Mouse (Mus musculus) stomach, postnatal 0 days (tissue): ENCODE results near the gene Gm13090. TPM values are rescaled to one million over a fixed set of nuclear protein-coding genes. Genes with fewer than 3 reads are reported as not detected.

Experiments
- ATAC-seq: fragments of 200-750 bp; cut with Nextera tagmentation; 2 replicates; pipeline ENCODE4 v1.8.0; 2017; ENCODE audit not compliant: low FRiP score, low TSS enrichment
- DNase-seq: peaks from one replicate; pipeline ENCODE4 v3.0.0-alpha.2; 2016; ENCODE audit warnings: low spot score
- H3K27ac ChIP-seq: fragments of 300-500 bp; sonication (generic); replicated peaks from 2 replicates; pipeline ENCODE4 v1.5.1; 2014; ENCODE audit warnings: mild to moderate bottlenecking, control low read depth
- H3K27me3 ChIP-seq: fragments of 300-500 bp; sonication (generic); 2 replicates; pipeline ENCODE4 v1.6.1; 2014; ENCODE audit warnings: low read length; ENCODE audit not compliant: control insufficient read depth, insufficient read depth
- H3K36me3 ChIP-seq: fragments of 300-500 bp; sonication (generic); 2 replicates; pipeline ENCODE4 v1.6.1; 2014; ENCODE audit warnings: low read length, mixed read lengths; ENCODE audit not compliant: control insufficient read depth, insufficient read depth
- H3K4me1 ChIP-seq: fragments of 300-500 bp; sonication (generic); replicated peaks from 2 replicates; pipeline ENCODE4 v1.6.1; 2014; ENCODE audit warnings: antibody characterized with exemption; ENCODE audit not compliant: control insufficient read depth, insufficient read depth
- H3K4me2 ChIP-seq: fragments of 300-500 bp; sonication (generic); replicated peaks from 2 replicates; pipeline ENCODE4 v1.6.1; 2014; ENCODE audit warnings: low read depth, mild to moderate bottlenecking, control low read depth, moderate library complexity
- H3K4me3 ChIP-seq: fragments of 300-500 bp; sonication (generic); 2 replicates; pipeline ENCODE4 v1.5.1; 2014; ENCODE audit warnings: low read depth, low read length, control low read depth
- H3K9ac ChIP-seq: fragments of 300-500 bp; sonication (generic); 2 replicates; pipeline ENCODE4 v1.6.1; 2014; ENCODE audit warnings: mild to moderate bottlenecking, low read length, control low read depth, mixed read lengths
- H3K9me3 ChIP-seq: fragments of 300-500 bp; sonication (generic); 2 replicates; pipeline ENCODE4 v1.6.1; 2016; ENCODE audit warnings: low read length; ENCODE audit not compliant: control insufficient read depth
- CTCF ChIP-seq: IDR thresholded peaks from 2 replicates; pipeline ENCODE4 v1.5.1; 2016; ENCODE audit warnings: antibody characterized with exemption, low read depth, mild to moderate bottlenecking, moderate library complexity
- EP300 ChIP-seq: optimal IDR thresholded peaks from 2 replicates; pipeline ENCODE3; 2016; ENCODE audit warnings: antibody characterized with exemption
- WGBS: fragments of 180-500 bp; shearing (Covaris S2); extraction: QIAGEN DNeasy Blood & Tissue Kit; methylation state at CpG from one replicate; pipeline ENCODE4 v1.1.7; 2014; 5-methylcytosine and 5-hydroxymethylcytosine counted together
- polyA plus RNA-seq: library from polyadenylated mRNA; unstranded; fragments of >200 nt; fragmentation: Nextera tagmentation; extraction: Ambion mirVana; gene quantifications from 2 replicates; pipeline ENCODE4 v1.2.1, GENCODE M21; 2015

Gm13090 gene
- polyA plus RNA-seq, 1 experiment from 2014 or later, result not detected

DNA sequence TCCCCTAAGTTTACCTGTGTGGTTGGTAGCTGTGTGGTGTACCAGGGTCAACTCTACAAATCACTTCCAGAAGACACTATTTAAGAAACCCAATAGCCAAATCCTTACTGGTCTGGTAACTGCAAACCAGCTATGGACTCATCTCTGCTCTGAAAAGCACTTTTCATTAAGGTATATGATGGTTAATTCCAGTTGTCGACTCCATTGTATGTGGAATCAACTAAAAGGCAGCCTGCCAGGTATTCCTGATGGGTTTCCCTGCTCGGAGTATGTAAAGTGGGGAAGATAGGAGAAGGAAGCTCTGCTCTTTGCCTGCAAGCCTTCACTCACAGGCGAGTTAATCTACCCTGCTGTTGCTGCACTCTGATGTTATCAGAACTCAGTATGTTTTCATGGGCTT is 42.8 kb upstream of the Gm13090 start:
- no peak overlapping the region for H3K4me3 ChIP-seq
- H3K27ac ChIP-seq, result no peak overlapping the region
- TF ChIP-seq CTCF (no peak), EP300 (no peak)
- 0 out of 2 replicates have a peak, but pooled peaks cover 7% of the 10 kb centered on the region for H3K36me3 ChIP-seq
- ATAC-seq, result no peak
- H3K9me3 ChIP-seq, result no peaks in the 10 kb centered on the region
- no peak overlapping the region for H3K4me2 ChIP-seq
- no peak overlapping the region for H3K9ac ChIP-seq
- no peak for DNase-seq
- H3K4me1 ChIP-seq, result no peaks in the 10 kb centered on the region; the same call in 1 of the 2 replicates
- 86% methylated on average over 3 of the region's 3 CpGs for WGBS
- H3K27me3 ChIP-seq, result no peaks in the 10 kb centered on the region

DNA sequence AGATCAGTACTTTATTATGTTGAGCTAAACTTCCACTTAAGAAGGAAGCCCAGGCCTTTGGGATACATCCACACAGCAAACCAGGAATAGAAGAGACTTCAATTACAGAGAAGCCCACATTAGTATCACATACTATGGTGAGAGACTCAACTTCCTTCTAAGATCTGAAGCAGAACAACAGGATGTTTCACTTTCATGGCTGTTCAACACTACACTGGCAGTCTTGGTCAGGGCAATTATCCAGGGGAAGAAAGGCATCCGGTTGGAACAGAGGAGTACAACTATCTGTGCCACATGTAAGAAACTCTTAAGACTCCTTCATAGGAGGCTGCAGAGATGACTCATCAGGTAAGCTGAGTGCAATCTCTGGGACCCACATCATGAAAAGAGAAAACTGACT is 38.2 kb upstream of the Gm13090 start:
- Histone ChIP-seq H3K4me3 (no peak overlapping the region), H3K9ac (no peak overlapping the region), H3K36me3 (0 out of 2 replicates have a peak, but pooled peaks cover 8% of the 10 kb centered on the region), H3K4me2 (no peak overlapping the region), H3K9me3 (no peaks in the 10 kb centered on the region), H3K27me3 (no peaks in the 10 kb centered on the region), H3K4me1 (no peaks in the 10 kb centered on the region), H3K27ac (no peak overlapping the region)
- WGBS, result 79% methylated on average over 1 of the region's 1 CpGs
- DNase-seq (no peak), ATAC-seq (no peak)
- TF ChIP-seq CTCF, result no peak
- no peak for TF ChIP-seq EP300

DNA sequence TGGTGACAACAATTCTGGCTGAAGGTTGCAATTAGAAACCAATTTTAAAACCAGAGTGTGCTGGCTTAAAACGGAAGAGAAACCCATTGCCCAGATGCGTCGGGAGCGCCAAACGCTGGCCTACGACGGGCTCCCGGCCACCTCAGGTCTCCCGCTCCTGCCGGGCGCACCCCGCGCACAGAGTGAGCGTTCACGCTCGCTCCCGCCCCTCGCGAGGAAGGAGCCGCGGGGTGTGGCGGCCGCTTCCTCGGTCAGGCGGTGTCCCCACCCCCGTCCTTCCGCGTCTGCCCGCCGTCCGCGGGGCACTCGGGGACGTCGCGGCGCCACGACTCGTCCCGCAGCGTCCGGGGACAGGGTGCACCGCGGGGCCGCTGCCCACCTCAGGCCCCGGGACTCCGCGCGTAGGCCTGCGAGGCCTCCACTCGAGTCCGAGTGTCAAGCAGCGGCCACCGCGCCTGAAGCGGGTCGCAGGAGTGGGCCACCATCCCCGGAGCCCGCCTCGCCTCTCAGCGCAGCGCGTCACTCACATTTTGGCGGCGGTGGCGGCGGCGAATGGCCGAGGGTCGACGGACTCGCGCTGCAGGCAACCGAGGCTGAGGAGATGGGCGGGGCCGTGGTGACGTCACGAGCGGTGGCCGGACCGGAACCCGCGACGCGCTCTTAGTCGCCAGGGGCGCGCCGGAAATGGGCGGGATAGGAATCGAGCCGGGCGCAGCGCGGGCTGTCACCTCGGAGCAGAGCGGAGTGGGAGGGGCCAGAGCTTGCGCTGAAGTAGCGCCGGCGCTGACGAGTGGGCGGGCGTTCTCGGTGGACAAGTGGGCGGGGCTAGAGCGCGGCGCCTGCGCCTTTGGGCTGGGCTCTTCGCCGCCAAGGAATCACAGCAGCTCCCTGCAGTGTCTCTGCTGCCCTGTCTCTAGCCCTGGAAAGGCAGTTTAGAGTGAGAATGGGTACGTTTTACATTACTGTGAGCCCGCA is 31.7 kb upstream of the Gm13090 start, which contains the start of gene Vamp3:
Vamp3 (minus strand) TSS at position 617 of the 975 bp plus-strand sequence.
- WGBS, result under 1% methylated on average over 112 of the region's 114 CpGs
- Histone ChIP-seq H3K27ac (peak within 1 kb of the TSS; percentile 99), H3K36me3 (no peaks in the 10 kb centered on the region), H3K4me2 (peak within 1 kb of the TSS; percentile 63), H3K9me3 (no peaks in the 10 kb centered on the region), H3K4me1 (no peaks in the 10 kb centered on the region), H3K9ac (peak within 1 kb of the TSS; percentile 94), H3K4me3 (peak within 1 kb of the TSS; percentile 96), H3K27me3 (no peaks in the 10 kb centered on the region)
- peak; percentile 99 for ATAC-seq
- peak; percentile 100 for DNase-seq
- TF ChIP-seq EP300 (no peak), CTCF (peak; percentile 10; the same call in 1 of the 2 replicates)

DNA sequence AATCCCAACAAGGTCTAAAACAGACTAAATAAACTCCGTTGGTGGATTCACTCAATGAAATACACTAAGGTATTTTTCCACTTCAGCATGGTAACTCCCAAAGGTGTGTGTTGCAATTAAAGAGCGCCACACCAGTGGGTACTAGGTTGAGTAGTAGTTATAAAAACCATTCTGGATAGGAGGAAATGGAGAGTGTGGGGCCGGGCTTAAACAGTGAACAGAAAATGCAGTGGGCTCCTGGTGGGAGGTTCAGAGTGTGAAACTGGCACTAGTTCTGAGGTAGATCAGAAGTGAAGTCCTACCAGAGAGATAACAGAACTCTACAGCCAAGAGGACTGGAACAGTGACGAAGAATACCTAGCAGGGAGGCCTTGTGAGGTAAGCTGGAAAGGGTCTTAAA is 30.7 kb upstream of the Gm13090 start:
- H3K9me3 ChIP-seq, result no peaks in the 10 kb centered on the region
- no peak overlapping the region for H3K9ac ChIP-seq
- H3K4me1 ChIP-seq, result no peaks in the 10 kb centered on the region
- no peak for TF ChIP-seq EP300
- no peak for TF ChIP-seq CTCF
- H3K4me2 ChIP-seq, result peak overlapping the region; percentile 61
- H3K36me3 ChIP-seq, result no peaks in the 10 kb centered on the region
- ATAC-seq (no peak), DNase-seq (no peak)
- no peak overlapping the region for H3K27ac ChIP-seq
- H3K4me3 ChIP-seq, result peak overlapping the region; percentile 96; the same call in 1 of the 2 replicates
- 77% methylated on average over 4 of the region's 4 CpGs for WGBS
- H3K27me3 ChIP-seq, result no peaks in the 10 kb centered on the region

DNA sequence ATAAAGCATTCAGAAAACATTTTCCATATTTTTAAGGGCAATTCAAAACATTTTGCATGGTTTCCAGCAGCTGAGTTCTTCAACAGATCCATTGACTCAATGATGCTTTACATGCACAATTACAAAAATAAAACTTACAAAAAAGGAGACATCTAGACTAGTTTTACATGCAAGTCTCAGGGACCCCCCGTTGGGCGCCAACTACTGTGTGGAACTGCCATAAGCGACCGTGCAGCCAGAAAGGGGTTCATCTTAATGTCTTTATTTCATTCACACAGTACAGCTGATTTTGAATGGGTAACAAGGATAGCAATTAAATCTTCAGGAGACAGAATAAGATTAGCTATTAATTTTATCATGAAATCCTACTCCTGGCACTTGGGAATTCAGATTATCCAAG is 29.8 kb upstream of the Gm13090 start:
- Histone ChIP-seq H3K36me3 (no peaks in the 10 kb centered on the region), H3K27me3 (no peaks in the 10 kb centered on the region), H3K4me3 (no peak overlapping the region), H3K9me3 (no peaks in the 10 kb centered on the region), H3K27ac (no peak overlapping the region), H3K4me2 (no peak overlapping the region), H3K4me1 (no peaks in the 10 kb centered on the region), H3K9ac (no peak overlapping the region)
- DNase-seq (no peak), ATAC-seq (no peak)
- 98% methylated on average over 4 of the region's 4 CpGs for WGBS
- TF ChIP-seq CTCF (no peak), EP300 (no peak)

DNA sequence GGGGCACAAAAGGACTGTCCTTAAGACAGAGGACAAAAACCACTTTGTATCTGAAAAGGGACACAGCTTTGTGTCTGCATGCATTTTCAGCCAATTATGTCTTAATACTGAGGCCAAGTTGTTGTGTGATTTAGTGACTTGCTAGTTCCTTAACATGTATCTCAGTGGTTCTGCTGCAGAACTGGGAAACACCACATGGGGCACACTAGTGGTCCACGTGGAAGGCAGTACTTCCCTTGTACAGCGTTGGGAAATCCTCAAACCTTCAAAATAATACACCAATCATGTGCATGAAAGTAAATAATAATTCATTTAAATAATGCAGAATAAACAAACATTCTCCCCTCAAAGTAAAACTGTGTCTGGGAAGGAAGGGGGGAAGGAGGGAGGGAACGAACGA is 20.6 kb upstream of the Gm13090 start:
- Histone ChIP-seq H3K27ac (no peak overlapping the region), H3K9ac (no peak overlapping the region), H3K4me1 (no peaks in the 10 kb centered on the region), H3K4me2 (no peak overlapping the region), H3K9me3 (no peaks in the 10 kb centered on the region), H3K4me3 (no peak overlapping the region), H3K27me3 (no peaks in the 10 kb centered on the region), H3K36me3 (no peaks in the 10 kb centered on the region)
- DNase-seq, result no peak
- 63% methylated on average over 4 of the region's 4 CpGs for WGBS
- no peak for TF ChIP-seq EP300
- TF ChIP-seq CTCF, result peak; percentile 52
- no peak for ATAC-seq
